Mouse (Mus musculus): ENCODE data around the gene Endov.
A peak's percentile ranks its signal among the peaks of the same experiment; 100 is the strongest.

Endov gene

GRCm38 (mm10) chr11:119516677-119517361, 25.7 kb downstream of the Endov start:
- DNase-seq (ENCODE audit: low spot score) = peak; percentile 17

- no peak for DNase-seq (ENCODE audit: low spot score)
These were observed 28.2 kb downstream of the Endov start for GRCm38 (mm10) chr11:119519387-119519786.

- DNase-seq (ENCODE audit: low spot score) = no peak
These were observed 29.0 kb downstream of the Endov start for GRCm38 (mm10) chr11:119520005-119520712.

GRCm38 (mm10) chr11:119520713-119521063, 29.5 kb downstream of the Endov start:
- DNase-seq (ENCODE audit: low spot score) = no peak

- no peak for DNase-seq (ENCODE audit: low spot score)
These were observed 31.0 kb downstream of the Endov start for GRCm38 (mm10) chr11:119521920-119522710.

GRCm38 (mm10) chr11:119522779-119523178, 31.6 kb downstream of the Endov start:
- no peak for DNase-seq (ENCODE audit: low spot score)

- no peak for DNase-seq (ENCODE audit: low spot score)
These were observed 32.2 kb downstream of the Endov start for GRCm38 (mm10) chr11:119523392-119523791.

DNA sequence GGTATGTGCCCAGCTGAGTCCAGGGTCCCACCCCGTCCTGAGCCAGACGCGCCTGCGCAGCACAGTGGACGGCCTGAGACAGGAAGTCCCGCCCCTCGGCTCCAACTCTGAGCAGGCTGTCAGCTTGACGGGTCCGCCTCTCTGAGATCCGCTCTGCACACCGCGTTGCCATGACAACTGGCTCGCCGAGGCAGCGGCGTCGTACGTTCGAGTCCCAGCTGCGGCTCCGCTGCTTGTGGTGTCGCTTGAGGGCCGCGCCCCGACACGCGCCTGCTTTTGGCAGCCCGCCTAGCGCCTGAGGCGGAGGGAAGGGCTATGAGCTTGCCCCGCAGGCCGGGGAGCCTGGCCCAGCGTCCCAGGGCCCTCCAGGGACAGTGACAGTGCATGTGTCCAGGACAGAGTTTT, 33.4 kb downstream of the Endov start:
- DNase-seq (ENCODE audit: low spot score) = peak; percentile 88

- no peak for DNase-seq (ENCODE audit: low spot score)
These were observed 35.2 kb downstream of the Endov start for GRCm38 (mm10) chr11:119526068-119526966.

- DNase-seq (ENCODE audit: low spot score) = no peak
These were observed 37.8 kb downstream of the Endov start for GRCm38 (mm10) chr11:119528930-119529329.

DNA sequence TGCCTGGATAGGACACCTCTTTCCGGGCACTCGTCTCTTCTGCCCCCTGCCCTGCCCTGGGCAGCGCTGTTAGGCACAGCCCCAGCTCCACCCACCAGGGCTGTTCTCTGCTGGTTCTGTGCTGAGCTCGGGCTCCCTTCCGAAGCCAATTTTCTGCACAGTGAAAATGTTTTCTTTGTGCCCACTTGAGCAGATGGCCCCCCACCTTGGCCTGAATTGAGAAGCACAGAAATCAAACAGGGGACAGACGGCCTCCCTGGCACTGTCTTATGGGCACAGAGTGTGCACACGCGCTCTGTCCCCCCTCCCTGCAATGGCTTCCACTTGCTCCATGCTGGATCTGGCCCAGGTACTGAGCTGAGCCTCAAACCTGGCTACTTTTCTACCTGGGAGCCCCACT, 41.3 kb downstream of the Endov start:
- no peak for DNase-seq (ENCODE audit: low spot score)

DNA sequence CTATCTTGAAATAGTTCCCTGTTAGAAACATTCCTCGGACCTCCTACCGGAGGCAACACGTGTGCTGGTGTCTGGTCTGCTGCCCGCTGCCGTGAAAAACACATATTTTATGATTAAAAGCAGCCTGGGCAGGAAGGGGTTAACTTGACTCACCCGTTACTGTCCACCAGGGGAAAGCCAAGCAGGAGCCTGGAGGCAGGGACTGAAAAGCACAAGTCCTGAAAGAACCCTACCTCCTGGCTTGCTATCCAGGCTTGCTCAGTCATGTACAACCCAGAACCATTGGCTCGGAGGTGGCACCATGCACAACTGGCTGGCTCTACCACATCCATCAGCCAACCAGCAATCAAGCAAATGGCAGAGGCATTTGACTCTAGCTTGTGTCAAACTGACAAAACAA, 42.6 kb downstream of the Endov start:
- no peak for DNase-seq (ENCODE audit: low spot score)

- no peak for DNase-seq (ENCODE audit: low spot score)
These were observed 48.8 kb downstream of the Endov start for GRCm38 (mm10) chr11:119539944-119540343.

- DNase-seq (ENCODE audit: low spot score) = no peak
These were observed 49.4 kb downstream of the Endov start for GRCm38 (mm10) chr11:119540560-119540959.

DNA sequence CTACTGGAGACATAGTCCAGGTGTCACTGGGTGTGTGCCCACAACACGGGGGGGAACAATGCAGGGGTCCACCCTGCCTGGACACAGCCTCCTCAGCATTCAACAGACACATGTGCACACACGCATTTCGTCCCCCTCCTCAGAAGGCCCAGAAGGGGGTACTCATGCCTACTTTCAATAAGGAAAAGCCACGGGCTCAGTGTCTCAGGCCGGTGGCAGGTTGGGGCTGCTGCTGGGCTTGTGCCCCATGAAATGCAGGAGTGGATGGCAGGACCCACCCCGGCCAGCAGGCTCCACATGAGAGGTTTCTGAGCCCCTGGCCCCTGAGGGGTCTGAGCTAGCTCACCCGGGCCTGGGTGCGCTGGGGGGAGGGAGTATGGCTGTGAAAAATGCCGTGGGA, 49.9 kb downstream of the Endov start:
- DNase-seq (ENCODE audit: low spot score) = no peak

GRCm38 (mm10) chr11:119542371-119542770, 51.2 kb downstream of the Endov start:
- no peak for DNase-seq (ENCODE audit: low spot score)

DNA sequence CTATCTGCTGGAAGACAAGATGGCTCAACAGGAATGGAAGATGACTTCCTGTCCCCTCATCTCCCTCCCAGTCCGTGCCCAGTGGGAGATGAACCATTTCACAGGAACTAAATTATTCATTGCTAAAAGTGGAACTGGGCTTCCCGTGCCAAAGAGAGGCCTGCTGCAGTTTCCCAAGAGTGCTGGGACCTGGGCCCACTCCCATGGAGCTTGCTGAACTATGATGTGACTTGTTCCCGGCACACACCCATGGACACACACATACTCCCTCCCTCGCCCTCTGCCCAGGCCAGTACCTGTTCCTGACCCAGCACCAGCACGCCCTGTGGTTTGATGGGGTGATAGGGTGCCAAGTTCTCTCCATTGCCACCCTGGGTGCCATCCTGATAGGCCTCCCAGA, 51.7 kb downstream of the Endov start:
- DNase-seq (ENCODE audit: low spot score) = no peak

DNA sequence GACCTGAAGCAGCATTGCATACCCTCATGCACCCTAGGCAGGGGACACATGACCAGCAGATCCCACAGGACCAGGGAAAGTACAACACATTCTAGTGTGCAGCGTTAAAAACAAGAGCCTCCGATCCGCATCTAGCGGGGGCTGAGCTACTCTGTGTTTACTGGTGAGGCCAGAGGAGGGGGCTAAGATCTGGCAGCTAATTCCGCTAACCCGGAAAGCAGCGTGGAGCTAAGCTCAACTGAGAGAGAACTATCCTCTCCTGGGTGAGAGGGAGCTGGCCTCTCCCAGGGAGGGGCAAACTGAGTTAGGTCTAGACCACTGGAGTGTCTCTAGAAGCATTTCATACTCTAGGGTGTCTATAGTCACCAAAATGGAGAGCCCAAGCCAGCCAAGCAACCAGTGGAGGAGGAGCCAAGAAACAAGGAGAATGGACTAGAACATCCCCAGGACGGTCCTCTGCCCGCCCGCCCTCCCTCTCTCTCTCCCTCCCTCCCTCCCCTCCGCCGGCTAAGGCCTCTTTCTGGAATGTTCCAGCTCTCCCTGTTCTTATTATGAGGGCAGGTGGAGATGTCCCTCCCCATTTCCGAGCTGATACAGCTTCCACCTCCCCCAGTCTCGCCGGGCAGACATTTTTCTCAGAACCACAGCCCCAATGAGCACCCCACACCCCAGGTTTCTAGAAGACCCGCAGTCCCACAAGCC, 52.8 kb downstream of the Endov start:
- no peak for DNase-seq (ENCODE audit: low spot score)

DNA sequence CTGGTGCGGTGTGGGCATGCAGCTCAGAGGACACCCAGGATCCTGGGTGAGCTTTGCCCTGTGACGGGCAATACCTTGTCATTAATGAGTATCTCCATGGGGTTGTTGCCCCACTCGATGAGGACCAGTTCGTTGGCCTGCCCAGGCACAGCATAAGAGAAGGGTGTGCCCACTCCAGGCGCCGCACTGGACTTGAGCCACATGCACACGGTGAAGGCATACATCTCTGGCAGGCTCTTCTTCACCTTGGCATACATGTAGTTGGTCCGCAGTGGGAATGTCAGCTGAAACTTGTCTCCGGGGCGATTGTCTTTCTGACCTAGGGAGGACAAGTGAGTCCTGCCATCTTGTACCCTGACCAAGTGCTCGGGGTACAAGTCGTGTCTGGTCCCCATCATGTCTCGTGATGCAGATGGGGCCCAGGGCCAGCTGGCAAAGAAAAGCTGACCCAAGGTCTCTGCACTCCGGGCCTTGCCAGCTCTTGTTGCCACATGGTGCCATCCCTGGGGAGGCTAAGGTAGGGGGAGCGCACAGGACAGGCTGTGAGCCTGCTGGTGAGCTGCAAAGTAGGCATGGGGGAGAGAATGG, 53.5 kb downstream of the Endov start:
- DNase-seq (ENCODE audit: low spot score) = no peak

DNA sequence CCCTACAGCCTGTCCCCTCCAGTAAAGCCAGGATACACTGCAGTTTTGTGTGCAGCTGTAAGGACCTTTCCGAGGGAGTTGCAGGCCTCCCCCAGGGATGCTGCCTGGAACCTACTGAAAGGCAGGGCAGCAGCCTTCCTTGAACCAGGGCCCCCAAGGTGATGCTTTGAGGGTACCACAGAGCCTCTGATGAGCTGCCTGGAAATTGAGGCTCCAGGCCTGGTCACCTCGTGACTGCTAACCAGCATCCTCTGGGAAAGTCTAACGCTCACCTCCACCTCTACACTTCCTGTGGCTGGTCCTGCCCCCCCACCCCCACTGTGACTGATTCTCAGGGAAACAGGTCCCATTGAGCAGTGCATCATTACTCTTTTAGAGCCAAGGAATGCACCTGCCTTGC, 54.1 kb downstream of the Endov start:
- no peak for DNase-seq (ENCODE audit: low spot score)
